Mouse (Mus musculus) midbrain, embryonic 16.5 days (tissue): ENCODE data around the gene Ckm. TPM values are rescaled to one million over a fixed set of nuclear protein-coding genes. Genes with fewer than 3 reads are reported as not detected.

Experiments used
- ATAC-seq: fragments of 200-750 bp; cut with Nextera tagmentation; 2 replicates; pipeline ENCODE4 v1.8.0; 2017; ENCODE audit warnings: moderate TSS enrichment
- H3K27ac ChIP-seq: fragments of 300-500 bp; sonication (generic); 2 replicates; pipeline ENCODE4 v1.5.1; 2014; ENCODE audit warnings: mild to moderate bottlenecking, low read length, mixed read lengths
- H3K27me3 ChIP-seq: fragments of 300-500 bp; sonication (generic); 2 replicates; pipeline ENCODE4 v1.6.1; 2014; ENCODE audit warnings: low read depth, low read length, mixed read lengths; ENCODE audit not compliant: control insufficient read depth, insufficient read depth
- H3K36me3 ChIP-seq: fragments of 300-500 bp; sonication (generic); 2 replicates; pipeline ENCODE4 v1.6.1; 2014; ENCODE audit warnings: mild to moderate bottlenecking, low read length, moderate library complexity, mixed read lengths; ENCODE audit not compliant: control insufficient read depth, insufficient read depth
- H3K4me1 ChIP-seq: fragments of 300-500 bp; sonication (generic); 2 replicates; pipeline ENCODE4 v1.6.1; 2014; ENCODE audit warnings: mild to moderate bottlenecking, low read length, mixed read lengths; ENCODE audit not compliant: control insufficient read depth, insufficient read depth
- H3K4me2 ChIP-seq: fragments of 300-500 bp; sonication (generic); 2 replicates; pipeline ENCODE4 v1.6.1; 2014; ENCODE audit warnings: mild to moderate bottlenecking, low read length, mixed read lengths
- H3K4me3 ChIP-seq: fragments of 300-500 bp; sonication (generic); 2 replicates; pipeline ENCODE4 v1.5.1; 2014; ENCODE audit warnings: low read depth, mild to moderate bottlenecking, low read length, moderate library complexity, mixed read lengths
- H3K9ac ChIP-seq: fragments of 300-500 bp; sonication (generic); 2 replicates; pipeline ENCODE4 v1.6.1; 2014; ENCODE audit warnings: low read depth, low read length, mixed read lengths
- H3K9me3 ChIP-seq: fragments of 300-500 bp; sonication (generic); replicated peaks from 2 replicates; pipeline ENCODE4 v1.6.1; 2014; ENCODE audit warnings: mild to moderate bottlenecking, low read length, mixed read lengths; ENCODE audit not compliant: control insufficient read depth, poor library complexity, severe bottlenecking
- WGBS: fragments of 180-500 bp; shearing (Covaris S2); extraction: QIAGEN DNeasy Blood & Tissue Kit; methylation state at CpG from one replicate; pipeline ENCODE4 v1.1.7; 2014; 5-methylcytosine and 5-hydroxymethylcytosine counted together
- polyA plus RNA-seq: library from polyadenylated mRNA; unstranded; fragments of >200 nt; fragmentation: Nextera tagmentation; extraction: Ambion mirVana; gene quantifications from 2 replicates; pipeline ENCODE4 v1.2.1, GENCODE M21; 2015

The Ckm gene
- 0.25 and 0.35 TPM in 2 replicates for polyA plus RNA-seq

GRCm38 (mm10) chr7:19404476-19404875, at the start of gene Ckm:
Gene Ckm (plus strand): TSS chr7:19404776.
- no peak within 1 kb of the TSS for H3K27ac ChIP-seq
- WGBS: 53% methylated on average over 7 of the region's 7 CpGs
- H3K9ac ChIP-seq: peak within 1 kb of the TSS; percentile 59
- H3K4me3 ChIP-seq: peak within 1 kb of the TSS; percentile 53
- no peaks in the 10 kb centered on the region for H3K9me3 ChIP-seq
- peaks cover 29% of the 10 kb centered on the region for H3K27me3 ChIP-seq
- H3K4me2 ChIP-seq: peak within 1 kb of the TSS; percentile 93
- H3K4me1 ChIP-seq: peaks cover 3% of the 10 kb centered on the region
- no peaks in the 10 kb centered on the region for H3K36me3 ChIP-seq
- ATAC-seq: no peak

- peaks cover 27% of the 10 kb centered on the region for H3K36me3 ChIP-seq
- no peak for ATAC-seq
- H3K9ac ChIP-seq: no peak overlapping the region
Observed at GRCm38 (mm10) chr7:19354991-19355390, 49.6 kb upstream of the Ckm start.

GRCm38 (mm10) chr7:19356311-19356710, 48.3 kb upstream of the Ckm start:
- Histone ChIP-seq H3K27me3 (no peaks in the 10 kb centered on the region), H3K4me2 (no peak overlapping the region), H3K9ac (no peak overlapping the region), H3K4me1 (peaks cover 12% of the 10 kb centered on the region), H3K9me3 (no peaks in the 10 kb centered on the region), H3K36me3 (peaks cover 23% of the 10 kb centered on the region), H3K27ac (no peak overlapping the region), H3K4me3 (no peak overlapping the region)
- no peak for ATAC-seq
- WGBS: 83% methylated on average over 10 of the region's 10 CpGs

More at GRCm38 (mm10) chr7:19354991-19355390, 49.6 kb upstream of the Ckm start:
- H3K4me2 ChIP-seq: no peak overlapping the region
- H3K27me3 ChIP-seq: no peaks in the 10 kb centered on the region
- no peaks in the 10 kb centered on the region for H3K9me3 ChIP-seq
- no peak overlapping the region for H3K27ac ChIP-seq
- WGBS: 94% methylated on average over 5 of the region's 5 CpGs
- no peak overlapping the region for H3K4me3 ChIP-seq
- peaks cover 10% of the 10 kb centered on the region for H3K4me1 ChIP-seq

- Histone ChIP-seq H3K27ac (no peak overlapping the region), H3K27me3 (no peaks in the 10 kb centered on the region), H3K9me3 (no peaks in the 10 kb centered on the region), H3K4me2 (peak overlapping the region; percentile 98; the same call in 1 of the 2 replicates), H3K9ac (peak overlapping the region; percentile 73; the same call in 1 of the 2 replicates), H3K36me3 (peaks cover 20% of the 10 kb centered on the region), H3K4me1 (peaks cover 12% of the 10 kb centered on the region), H3K4me3 (no peak overlapping the region)
- ATAC-seq: no peak
- 91% methylated on average over 25 of the region's 25 CpGs for WGBS
Observed at GRCm38 (mm10) chr7:19357381-19358375, 46.9 kb upstream of the Ckm start.

- Histone ChIP-seq H3K4me2 (peak overlapping the region; percentile 98), H3K9me3 (no peaks in the 10 kb centered on the region), H3K9ac (peak overlapping the region; percentile 73), H3K27me3 (no peaks in the 10 kb centered on the region), H3K4me3 (peak overlapping the region; percentile 73), H3K36me3 (peaks cover 14% of the 10 kb centered on the region), H3K4me1 (peaks cover 12% of the 10 kb centered on the region), H3K27ac (0 out of 2 replicates have a peak overlapping the region, but pooled peaks have one; percentile 72)
- no peak for ATAC-seq
- WGBS: 24% methylated on average over 13 of the region's 13 CpGs
Observed at GRCm38 (mm10) chr7:19358634-19359033, 45.9 kb upstream of the Ckm start.

GRCm38 (mm10) chr7:19359299-19359891, 45.2 kb upstream of the Ckm start, which contains the start of the genes Cd3eap and Ppp1r13l:
Gene Cd3eap (minus strand): TSS chr7:19359483.
Gene Ppp1r13l (plus strand): TSS chr7:19359749.
- H3K4me2 ChIP-seq: peak within 1 kb of the TSS; percentile 98
- H3K4me3 ChIP-seq: peak within 1 kb of the TSS; percentile 73
- H3K27ac ChIP-seq: peak within 1 kb of the TSS; percentile 72

GRCm38 (mm10) chr7:19359892-19360641, 44.5 kb upstream of the Ckm start:
- Histone ChIP-seq H3K4me3 (peak overlapping the region; percentile 73), H3K27me3 (no peaks in the 10 kb centered on the region), H3K4me2 (peak overlapping the region; percentile 98), H3K36me3 (peaks cover 9% of the 10 kb centered on the region), H3K27ac (peak overlapping the region; percentile 72), H3K9me3 (no peaks in the 10 kb centered on the region), H3K4me1 (peaks cover 12% of the 10 kb centered on the region), H3K9ac (peak overlapping the region; percentile 73)
- under 1% methylated on average over 45 of the region's 45 CpGs for WGBS
- peak; percentile 69 for ATAC-seq

More at GRCm38 (mm10) chr7:19359299-19359891, 45.2 kb upstream of the Ckm start, which contains the start of the genes Cd3eap and Ppp1r13l:
- Histone ChIP-seq H3K9me3 (no peaks in the 10 kb centered on the region), H3K27me3 (no peaks in the 10 kb centered on the region), H3K36me3 (peaks cover 10% of the 10 kb centered on the region), H3K9ac (peak within 1 kb of the TSS; percentile 73), H3K4me1 (peaks cover 12% of the 10 kb centered on the region)
- ATAC-seq: peak; percentile 85
- WGBS: under 1% methylated on average over 31 of the region's 31 CpGs

- H3K9ac ChIP-seq: peak overlapping the region; percentile 47
- H3K27ac ChIP-seq: no peak overlapping the region
- H3K4me3 ChIP-seq: peak overlapping the region; percentile 73
- 1% methylated on average over 20 of the region's 27 CpGs for WGBS
- peaks cover 6% of the 10 kb centered on the region for H3K36me3 ChIP-seq
- H3K4me1 ChIP-seq: peaks cover 12% of the 10 kb centered on the region
- no peaks in the 10 kb centered on the region for H3K9me3 ChIP-seq
- H3K27me3 ChIP-seq: no peaks in the 10 kb centered on the region
- peak overlapping the region; percentile 98 for H3K4me2 ChIP-seq
- ATAC-seq: peak; percentile 59
Observed at GRCm38 (mm10) chr7:19360944-19361343, 43.6 kb upstream of the Ckm start.
